Mouse (Mus musculus) C2C12 (cell line): ENCODE results near the gene Hist1h2br. TPM values are rescaled to one million over a fixed set of nuclear protein-coding genes. Genes with fewer than 3 reads are reported as not detected.
"Not testable (repeated sequence)": the region's sequence is repeated elsewhere in the genome, so short reads cannot be mapped to it uniquely, and the experiment has no call there.

Experiments
- H3K27me3 ChIP-seq: one replicate; pipeline ENCODE4 v1.6.1; 2011; ENCODE audit not compliant: control insufficient read depth, insufficient read depth, insufficient read length
- H3K36me3 ChIP-seq: one replicate; pipeline ENCODE4 v1.6.1; 2011; ENCODE audit not compliant: control insufficient read depth, insufficient read depth
- H3K4me3 ChIP-seq: one replicate; pipeline ENCODE4 v1.5.1; 2011; ENCODE audit warnings: mild to moderate bottlenecking, control low read depth; ENCODE audit not compliant: poor library complexity, insufficient read depth, severe bottlenecking
- H3K79me2 ChIP-seq: one replicate; pipeline ENCODE4 v1.6.1; 2011; ENCODE audit not compliant: control insufficient read depth, insufficient read depth
- H3K79me3 ChIP-seq: one replicate; pipeline ENCODE4 v1.6.1; 2011; ENCODE audit warnings: low read depth, control low read depth
- H3ac ChIP-seq: one replicate; pipeline ENCODE3; 2011; ENCODE audit warnings: low read depth; ENCODE audit not compliant: control insufficient read depth, insufficient read length
- CEBPB ChIP-seq: IDR thresholded peaks from one replicate; pipeline ENCODE4 v1.6.1; 2011; ENCODE audit warnings: low read depth, mild to moderate bottlenecking, control low read depth, moderate library complexity
- CTCF ChIP-seq: IDR thresholded peaks from one replicate; pipeline ENCODE4 v1.5.1; 2011; ENCODE audit not compliant: control insufficient read depth, insufficient read depth, insufficient read length
- FOSL1 ChIP-seq: IDR thresholded peaks from one replicate; pipeline ENCODE4 v1.8.0; 2011; ENCODE audit warnings: mild to moderate bottlenecking, low read length; ENCODE audit not compliant: poor library complexity, insufficient read depth, severe bottlenecking
- MAX ChIP-seq: IDR thresholded peaks from one replicate; pipeline ENCODE4 v1.6.1; 2011; ENCODE audit warnings: mild to moderate bottlenecking, control low read depth
- MYOD1 ChIP-seq: IDR thresholded peaks from one replicate; pipeline ENCODE4 v1.6.1; 2011; ENCODE audit warnings: low read depth; ENCODE audit not compliant: control insufficient read depth, insufficient read length
- MYOG ChIP-seq: IDR thresholded peaks from one replicate; pipeline ENCODE4 v1.6.1; 2011; ENCODE audit not compliant: control insufficient read depth, insufficient read length; ENCODE audit errors: extremely low read depth
- USF1 ChIP-seq: IDR thresholded peaks from one replicate; pipeline ENCODE4 v1.6.1; 2011; ENCODE audit warnings: low read depth, mild to moderate bottlenecking, control low read depth, moderate library complexity
- polyA plus RNA-seq: library from polyadenylated mRNA; unstranded; fragments of >200 nt; fragmentation: generic; extraction: Trizol; gene quantifications from one replicate; pipeline ENCODE4 v1.2.1, GENCODE M21; 2012; ENCODE audit warnings: missing spikeins

Gene Hist1h2br
- polyA plus RNA-seq, 1 experiment: 19.7 TPM

DNA sequence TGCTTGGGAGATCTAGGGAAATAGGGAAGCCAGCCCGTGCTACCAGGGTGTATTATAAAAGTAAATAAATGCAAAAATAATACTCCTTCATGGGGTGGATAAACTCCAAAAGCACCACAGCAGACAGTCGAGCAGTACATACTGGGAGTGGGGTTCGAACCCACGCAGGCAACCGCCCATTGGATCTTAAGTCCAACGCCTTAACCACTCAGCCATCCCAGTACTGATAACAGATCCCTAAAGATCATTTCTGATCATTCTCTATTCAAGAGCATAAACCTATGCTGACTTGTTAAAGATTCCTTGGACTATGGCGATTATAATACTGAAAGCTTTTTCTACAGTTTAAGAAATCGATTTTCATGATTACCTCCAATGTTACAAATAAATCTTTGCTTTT lies 14.3 kb downstream of the Hist1h2br start:
- TF ChIP-seq CTCF: no peak
- TF ChIP-seq MAX: no peak
- Histone ChIP-seq H3ac (no peak overlapping the region), H3K36me3 (no peaks in the 10 kb centered on the region), H3K27me3 (no peaks in the 10 kb centered on the region), H3K4me3 (no peak overlapping the region), H3K79me3 (no peaks in the 10 kb centered on the region), H3K79me2 (no peaks in the 10 kb centered on the region)

- not testable (repeated sequence) for H3K36me3 ChIP-seq, H3ac ChIP-seq, H3K79me3 ChIP-seq, H3K79me2 ChIP-seq, H3K27me3 ChIP-seq, H3K4me3 ChIP-seq
These were observed 17.2 kb downstream of the Hist1h2br start for GRCm38 (mm10) chr13:21850696-21851095.

DNA sequence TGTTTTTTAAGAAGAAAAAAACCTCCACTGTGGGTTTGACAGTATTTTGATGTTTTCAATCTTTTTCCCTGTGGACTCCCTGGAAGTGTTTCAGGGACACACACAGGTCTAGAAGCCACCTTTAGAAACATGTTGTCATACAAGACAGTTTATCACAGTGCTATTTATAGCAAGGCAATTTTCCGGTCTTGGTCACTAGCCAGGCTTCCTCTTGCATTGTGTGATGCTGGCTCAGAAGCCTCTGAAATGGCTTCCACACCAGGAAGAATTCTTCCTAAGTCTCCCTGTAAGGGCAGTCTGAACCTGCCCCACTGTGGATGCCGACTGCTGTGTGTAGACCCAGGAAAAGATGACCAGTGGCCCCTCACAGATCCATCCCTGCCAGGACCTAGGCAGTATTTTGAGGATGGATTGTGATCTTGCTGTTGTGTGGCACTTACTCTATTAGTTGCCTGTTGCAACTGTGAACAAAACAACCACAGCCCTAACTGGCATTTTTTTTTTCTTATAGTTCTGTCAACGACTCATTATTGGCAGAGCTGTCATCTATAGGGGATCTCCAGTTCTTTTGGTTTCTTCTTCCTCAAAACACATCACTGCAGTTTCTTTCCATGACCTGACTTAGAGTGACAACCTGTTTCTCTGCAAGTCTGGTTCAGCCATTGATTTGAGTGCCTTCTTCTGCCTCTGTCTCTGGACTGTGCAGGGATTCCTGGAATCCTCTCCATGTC lies 18.8 kb downstream of the Hist1h2br start:
- Histone ChIP-seq H3K36me3 (no peaks in the 10 kb centered on the region), H3K79me3 (no peaks in the 10 kb centered on the region), H3K79me2 (no peaks in the 10 kb centered on the region), H3K27me3 (no peaks in the 10 kb centered on the region), H3K4me3 (no peak overlapping the region), H3ac (no peak overlapping the region)
- TF ChIP-seq CTCF (no peak), MYOG (no peak), MAX (no peak), CEBPB (no peak), USF1 (no peak)

DNA sequence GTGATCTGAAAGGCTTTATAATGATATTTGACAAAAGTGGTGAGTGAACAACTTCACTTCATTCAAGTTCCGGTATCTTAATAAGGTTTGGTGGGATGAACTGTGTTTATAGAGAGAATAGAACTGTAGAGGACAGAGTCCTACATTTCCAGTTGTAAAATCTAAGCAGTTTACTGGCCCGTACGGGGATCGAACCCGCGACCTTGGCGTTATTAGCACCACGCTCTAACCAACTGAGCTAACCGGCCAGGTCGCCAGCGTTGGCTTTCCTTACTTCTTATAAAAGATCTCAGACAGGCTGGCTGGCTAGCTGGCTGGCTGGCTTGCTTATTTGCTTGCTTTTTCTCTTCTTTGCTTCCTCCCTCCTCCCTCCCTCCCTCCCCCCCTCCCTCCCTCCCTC lies 21.6 kb downstream of the Hist1h2br start:
- Histone ChIP-seq H3K36me3 (no peaks in the 10 kb centered on the region), H3ac (no peak overlapping the region), H3K27me3 (no peaks in the 10 kb centered on the region), H3K79me2 (no peaks in the 10 kb centered on the region), H3K4me3 (peak overlapping the region; percentile 42), H3K79me3 (no peaks in the 10 kb centered on the region)
- TF ChIP-seq MAX: no peak
- no peak for TF ChIP-seq MYOD1
- TF ChIP-seq CTCF: no peak
- no peak for TF ChIP-seq FOSL1
- no peak for TF ChIP-seq USF1
- no peak for TF ChIP-seq MYOG
- no peak for TF ChIP-seq CEBPB

- H3K79me3 ChIP-seq: no peaks in the 10 kb centered on the region
- no peaks in the 10 kb centered on the region for H3K79me2 ChIP-seq
- peak overlapping the region; percentile 42 for H3K4me3 ChIP-seq
- no peak for TF ChIP-seq MAX
- no peak for TF ChIP-seq MYOG
- no peak for TF ChIP-seq USF1
- no peak for TF ChIP-seq FOSL1
- TF ChIP-seq CEBPB: no peak
- TF ChIP-seq MYOD1: no peak
- no peak for TF ChIP-seq CTCF
- H3K27me3 ChIP-seq: no peaks in the 10 kb centered on the region
- H3K36me3 ChIP-seq: no peaks in the 10 kb centered on the region
- H3ac ChIP-seq: peak overlapping the region; percentile 48
These were observed 22.2 kb downstream of the Hist1h2br start for GRCm38 (mm10) chr13:21855698-21856162.

GRCm38 (mm10) chr13:21861608-21862007 lies 28.1 kb downstream of the Hist1h2br start:
- Histone ChIP-seq H3K79me3 (no peaks in the 10 kb centered on the region), H3K79me2 (no peaks in the 10 kb centered on the region), H3ac (no peak overlapping the region), H3K27me3 (no peaks in the 10 kb centered on the region), H3K4me3 (no peak overlapping the region), H3K36me3 (no peaks in the 10 kb centered on the region)
- TF ChIP-seq MAX (no peak), MYOG (no peak), CTCF (no peak), MYOD1 (no peak)

DNA sequence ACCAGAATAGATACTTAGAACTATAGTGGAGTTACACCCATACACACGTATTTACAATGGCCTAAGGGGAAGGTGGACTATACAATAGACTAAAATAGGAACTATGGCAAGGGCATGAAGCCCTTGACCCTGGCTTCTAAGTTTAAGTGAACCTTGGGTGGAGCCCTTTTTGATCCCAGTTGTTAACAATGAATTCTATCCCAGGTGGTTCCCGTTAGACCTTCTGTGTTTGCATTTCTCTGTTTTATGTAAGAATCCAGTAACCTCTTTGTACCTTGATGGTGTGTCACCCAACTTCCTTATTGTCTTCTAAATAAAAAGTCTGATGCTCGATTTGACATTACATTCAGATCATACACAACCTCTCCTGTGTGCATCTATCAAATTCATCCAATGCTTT lies 32.0 kb downstream of the Hist1h2br start:
- H3K79me3 ChIP-seq, H3K36me3 ChIP-seq, H3K4me3 ChIP-seq: not testable (repeated sequence)

More for the DNA sequence above, 32.0 kb downstream of the Hist1h2br start:
- H3K27me3 ChIP-seq, H3ac ChIP-seq, H3K79me2 ChIP-seq: not testable (repeated sequence)
